In the genomic region with DNA sequence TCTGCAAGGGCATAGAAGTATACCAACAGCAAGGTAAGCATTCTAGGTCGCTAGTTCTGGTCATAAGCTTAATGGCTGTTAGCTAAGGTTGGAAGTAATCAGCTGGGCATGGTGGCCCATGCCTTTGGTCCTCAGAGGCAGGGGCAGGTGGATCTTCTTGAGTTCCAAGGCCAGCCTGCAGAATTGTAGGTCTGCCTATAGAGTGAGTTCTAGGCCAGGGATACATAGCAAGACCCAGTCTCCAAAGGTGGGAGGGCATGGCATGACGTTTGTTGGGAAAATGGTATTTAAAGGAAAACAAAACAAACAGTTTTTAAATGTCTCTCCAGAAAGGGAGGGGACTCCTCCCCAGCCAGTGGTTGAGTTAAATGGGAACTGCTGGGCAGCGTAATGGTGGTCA, we compare ENCODE assay signal across 23 mouse cellular contexts. TPM values are rescaled to one million over a fixed set of nuclear protein-coding genes. Genes with fewer than 3 reads are reported as not detected.
DNase-seq lines count a peak whose midpoint lies in the region; ATAC-seq and TF ChIP-seq lines count a peak whose summit lies in the region.
"Had no signal": no experiment of that assay in that cellular context is flagged by ENCODE, and none has a peak within 500 bp of the region (broad histone marks: within the 10 kb centered on the region; RNA-seq: fewer than 3 reads in every experiment).

No protein-coding gene starts in this region.

- H3K9ac ChIP-seq in heart, embryonic 13.5 days = no peak overlapping the region
- no peak overlapping the region for H3K9ac ChIP-seq in liver, embryonic 11.5 days (ENCODE audit: low read depth, low read length)
- H3K9ac ChIP-seq in liver, embryonic 15.5 days = no peak overlapping the region
- H3K9ac ChIP-seq: embryonic facial prominence, embryonic 12.5 days; forebrain, embryonic 12.5 days; hindbrain, embryonic 12.5 days had no signal

- ATAC-seq in heart, embryonic 13.5 days (ENCODE audit: extremely low read depth, insufficient number of reproducible peaks, low FRiP score, low TSS enrichment) = no peak
- ATAC-seq in liver, embryonic 11.5 days (replicated peaks; ENCODE audit: low FRiP score) = no peak
- ATAC-seq in liver, embryonic 15.5 days (ENCODE audit: insufficient read depth) = no peak
- ATAC-seq: CD4-positive, CD25-positive, alpha-beta regulatory T cell, adult 4 months; forebrain, embryonic 16.5 days; hindbrain, embryonic 16.5 days; inflammation-experienced regulatory T-cells, adult 6 months had no signal

- no peak overlapping the region for H3K4me3 ChIP-seq in cerebellum, adult 2 months (replicated peaks; ENCODE audit: insufficient read depth, low read depth, low read length)
- H3K4me3 ChIP-seq in heart, embryonic 13.5 days = no peak overlapping the region
- no peak overlapping the region for H3K4me3 ChIP-seq in liver, embryonic 11.5 days (ENCODE audit: low read depth, low read length)
- H3K4me3 ChIP-seq in liver, embryonic 15.5 days (replicated peaks) = no peak overlapping the region
- H3K4me3 ChIP-seq: embryonic facial prominence, embryonic 12.5 days; forebrain, embryonic 12.5 days; hindbrain, embryonic 12.5 days had no signal

- peaks cover 3% of the 10 kb centered on the region; the same call in 1 of the 2 replicates for H3K4me1 ChIP-seq in cerebellum, adult 2 months (ENCODE audit: control insufficient read depth, insufficient read depth, low read length)
- H3K4me1 ChIP-seq in heart, embryonic 13.5 days = peaks cover 77% of the 10 kb centered on the region
- H3K4me1 ChIP-seq in liver, embryonic 11.5 days (replicated peaks; ENCODE audit: control insufficient read depth, insufficient read depth, low read length) = peaks cover 55% of the 10 kb centered on the region
- H3K4me1 ChIP-seq in liver, embryonic 15.5 days (replicated peaks) = peaks cover 85% of the 10 kb centered on the region

- H3K27ac ChIP-seq in cerebellum, adult 2 months (ENCODE audit: insufficient read depth, low read length) = no peak overlapping the region
- H3K27ac ChIP-seq in heart, embryonic 13.5 days (replicated peaks) = 0 out of 2 replicates have a peak overlapping the region, but pooled peaks have one; percentile 81
- H3K27ac ChIP-seq in liver, embryonic 11.5 days (ENCODE audit: low read depth, low read length) = peak overlapping the region; percentile 45; the same call in 1 of the 2 replicates
- peak overlapping the region; percentile 99 for H3K27ac ChIP-seq in liver, embryonic 15.5 days (replicated peaks)
- H3K27ac ChIP-seq: embryonic facial prominence, embryonic 12.5 days; forebrain, embryonic 12.5 days; hindbrain, embryonic 12.5 days had no signal

- peaks cover 21% of the 10 kb centered on the region for H3K36me3 ChIP-seq in heart, embryonic 13.5 days
- 0 out of 2 replicates have a peak, but pooled peaks cover 3% of the 10 kb centered on the region for H3K36me3 ChIP-seq in liver, embryonic 11.5 days (ENCODE audit: control insufficient read depth, insufficient read depth, low read length)
- peaks cover 11% of the 10 kb centered on the region for H3K36me3 ChIP-seq in liver, embryonic 15.5 days (replicated peaks)

- H3K4me2 ChIP-seq in heart, embryonic 13.5 days = no peak overlapping the region
- no peak overlapping the region for H3K4me2 ChIP-seq in liver, embryonic 11.5 days
- H3K4me2 ChIP-seq in liver, embryonic 15.5 days = no peak overlapping the region
- H3K4me2 ChIP-seq: embryonic facial prominence, embryonic 12.5 days; forebrain, embryonic 12.5 days; hindbrain, embryonic 12.5 days had no signal

- no peak for TF ChIP-seq POLR2A in cerebellum, adult 2 months (IDR thresholded peaks at IDR 0.05; ENCODE audit: borderline replicate concordance, insufficient read depth, low read length)

- no peaks in the 10 kb centered on the region for H3K27me3 ChIP-seq in cerebellum, adult 2 months (ENCODE audit: control insufficient read depth, insufficient read depth, low read length)
- no peaks in the 10 kb centered on the region for H3K27me3 ChIP-seq in heart, embryonic 13.5 days (replicated peaks)
- no peaks in the 10 kb centered on the region for H3K27me3 ChIP-seq in liver, embryonic 11.5 days (replicated peaks; ENCODE audit: control insufficient read depth, insufficient read depth, low read length)
- no peaks in the 10 kb centered on the region for H3K27me3 ChIP-seq in liver, embryonic 15.5 days
- H3K27me3 ChIP-seq: embryonic facial prominence, embryonic 12.5 days; forebrain, embryonic 12.5 days; hindbrain, embryonic 12.5 days had no signal

- no peaks in the 10 kb centered on the region for H3K9me3 ChIP-seq in heart, embryonic 13.5 days
- no peaks in the 10 kb centered on the region for H3K9me3 ChIP-seq in liver, embryonic 11.5 days (ENCODE audit: control insufficient read depth, low read length)
- no peaks in the 10 kb centered on the region for H3K9me3 ChIP-seq in liver, embryonic 15.5 days (replicated peaks)
- H3K9me3 ChIP-seq: embryonic facial prominence, embryonic 12.5 days; forebrain, embryonic 12.5 days; G1E; hindbrain, embryonic 12.5 days had no signal

- TF ChIP-seq CTCF in cerebellum, adult 2 months (IDR thresholded peaks at IDR 0.05; ENCODE audit: borderline replicate concordance, insufficient read depth, low read depth, low read length) = no peak

- 92% methylated on average over 3 of the region's 3 CpGs for WGBS in cerebellum, adult 2 months
- WGBS in heart, embryonic 13.5 days = 83% methylated on average over 3 of the region's 3 CpGs
- whole genome bisulfite sequencing in liver, embryonic 11.5 days = 85% methylated on average over 3 of the region's 3 CpGs
- WGBS in liver, embryonic 15.5 days (ENCODE audit: insufficient replicate concordance) = 78% methylated on average over 3 of the region's 3 CpGs

- DNase-seq in cerebellum, adult 9-10 months = peak; percentile 26
- no peak for DNase-seq in cerebellum, adult 2 months
- DNase-seq in heart, adult 8-10 months (ENCODE audit: low spot score) = no peak
- DNase-seq in liver, embryonic 11.5 days (ENCODE audit: low spot score) = no peak
- DNase-seq in liver = no peak
- DNase-seq in ovary, postnatal 10 days (ENCODE audit: low spot score) = no peak
- DNase-seq: adrenal gland, adult 8-10 months; adrenal gland, postnatal 36 days; B cell, adult 2 months; cerebellum, adult 8-10 months; cerebellum, postnatal 25 days; gastrocnemius, postnatal 25 days; heart, postnatal 4 days had no signal

RNA-seq across cellular contexts. Expression of gene Stk40, which starts 3.0 kb away (rescaled TPM):
- 23.3 and 24.9 TPM in 2 replicates for polyA plus RNA-seq in cerebellum, adult 2 months (2012; rRNA removed)
- polyA plus RNA-seq in heart, embryonic 13.5 days (2015; fragmentation: Nextera tagmentation; extraction: Ambion mirVana) = 26.4 and 26.6 TPM in 2 replicates
- 10 to 100 TPM; 37.8 to 61.9 (median 52.4) TPM for total RNA-seq in heart, adult 8-10 months (2022)
- polyA plus RNA-seq in liver, embryonic 11.5 days (2014; fragmentation: Nextera tagmentation; extraction: Ambion mirVana) = 24.4 and 26.7 TPM in 2 replicates
- 13.1 and 15.5 TPM in 2 replicates for polyA plus RNA-seq in liver, embryonic 15.5 days (2015; fragmentation: Nextera tagmentation; extraction: Ambion mirVana)

RNA-seq across cellular contexts. Expression of gene Lsm10, which starts 4.3 kb away (rescaled TPM):
- 21.4 and 28.8 TPM in 2 replicates for polyA plus RNA-seq in cerebellum, adult 2 months (2012; rRNA removed)
- polyA plus RNA-seq in heart, embryonic 13.5 days (2015; fragmentation: Nextera tagmentation; extraction: Ambion mirVana) = 35.2 and 48.6 TPM in 2 replicates
- 10 to 100 TPM; 17.3 to 19.5 (median 18.4) TPM for total RNA-seq in heart, adult 8-10 months (2022)
- polyA plus RNA-seq in liver, embryonic 11.5 days (2014; fragmentation: Nextera tagmentation; extraction: Ambion mirVana) = 46.6 and 53.3 TPM in 2 replicates
- 25.5 and 26.7 TPM in 2 replicates for polyA plus RNA-seq in liver, embryonic 15.5 days (2015; fragmentation: Nextera tagmentation; extraction: Ambion mirVana)

RNA-seq across cellular contexts. Expression of gene Oscp1, which starts 42.4 kb away (rescaled TPM):
- 12.1 and 12.8 TPM in 2 replicates for polyA plus RNA-seq in cerebellum, adult 2 months (2012; rRNA removed)
- polyA plus RNA-seq in heart, embryonic 13.5 days (2015; fragmentation: Nextera tagmentation; extraction: Ambion mirVana) = 6.4 and 7.7 TPM in 2 replicates
- 1 to 10 TPM; 1.4 to 3.0 (median 2.2) TPM for total RNA-seq in heart, adult 8-10 months (2022)
- 6.6 TPM in 2 replicates for polyA plus RNA-seq in liver, embryonic 11.5 days (2014; fragmentation: Nextera tagmentation; extraction: Ambion mirVana)
- polyA plus RNA-seq in liver, embryonic 15.5 days (2015; fragmentation: Nextera tagmentation; extraction: Ambion mirVana) = 1.6 and 1.9 TPM in 2 replicates

RNA-seq across cellular contexts. Expression of gene Eva1b, which starts 46.8 kb away (rescaled TPM):
- 9.0 and 9.2 TPM in 2 replicates for polyA plus RNA-seq in cerebellum, adult 2 months (2012; rRNA removed)
- 30.9 and 34.2 TPM in 2 replicates for polyA plus RNA-seq in heart, embryonic 13.5 days (2015; fragmentation: Nextera tagmentation; extraction: Ambion mirVana)
- 10 to 100 TPM in 1 of 4 experiments, 1 to 10 TPM in 3; 7.3 to 12.4 (median 9.0) TPM for total RNA-seq in heart, adult 8-10 months (2022)
- polyA plus RNA-seq in liver, embryonic 11.5 days (2014; fragmentation: Nextera tagmentation; extraction: Ambion mirVana) = 25.3 and 28.1 TPM in 2 replicates
- polyA plus RNA-seq in liver, embryonic 15.5 days (2015; fragmentation: Nextera tagmentation; extraction: Ambion mirVana) = 12.5 and 14.0 TPM in 2 replicates

RNA-seq across cellular contexts. Expression of gene Mrps15, which starts 54.0 kb away (rescaled TPM):
- polyA plus RNA-seq in cerebellum, adult 2 months (2012; rRNA removed) = 90.6 and 94.5 TPM in 2 replicates
- 129 and 137 TPM in 2 replicates for polyA plus RNA-seq in heart, embryonic 13.5 days (2015; fragmentation: Nextera tagmentation; extraction: Ambion mirVana)
- 10 to 100 TPM; 66.9 to 90.0 (median 81.3) TPM for total RNA-seq in heart, adult 8-10 months (2022)
- polyA plus RNA-seq in liver, embryonic 11.5 days (2014; fragmentation: Nextera tagmentation; extraction: Ambion mirVana) = 186 and 190 TPM in 2 replicates
- polyA plus RNA-seq in liver, embryonic 15.5 days (2015; fragmentation: Nextera tagmentation; extraction: Ambion mirVana) = 68.1 and 74.3 TPM in 2 replicates
